Mouse (Mus musculus) liver, adult 2 months (tissue): ENCODE measurements around the gene Arhgap44. TPM values are rescaled to one million over a fixed set of nuclear protein-coding genes. Genes with fewer than 3 reads are reported as not detected.

Source experiments
- DNase-seq: peaks from one replicate; pipeline ENCODE4 v3.0.0-alpha.2; 2011; ENCODE audit warnings: low read depth, low spot score; ENCODE audit errors: extremely low read depth
- H3K27ac ChIP-seq: fragments of 200-500 bp; replicated peaks from 2 replicates; pipeline ENCODE4 v1.5.1; 2012; ENCODE audit warnings: low read depth, mild to moderate bottlenecking, control low read depth, inconsistent platforms, low read length; ENCODE audit not compliant: insufficient read depth
- H3K27me3 ChIP-seq: fragments of 200-500 bp; 2 replicates; pipeline ENCODE4 v1.6.1; 2012; ENCODE audit warnings: mild to moderate bottlenecking, moderate library complexity, low read length, inconsistent platforms; ENCODE audit not compliant: control insufficient read depth, insufficient read depth
- H3K36me3 ChIP-seq: fragments of 200-500 bp; 2 replicates; pipeline ENCODE4 v1.6.1; 2012; ENCODE audit warnings: low read length, inconsistent platforms; ENCODE audit not compliant: control insufficient read depth, insufficient read depth
- H3K4me1 ChIP-seq: fragments of 200-500 bp; 2 replicates; pipeline ENCODE4 v1.6.1; 2011; ENCODE audit warnings: low read length; ENCODE audit not compliant: control insufficient read depth, insufficient read depth
- H3K4me3 ChIP-seq: fragments of 200-500 bp; 2 replicates; pipeline ENCODE4 v1.5.1; 2011; ENCODE audit warnings: low read depth, mild to moderate bottlenecking, control low read depth, low read length, moderate library complexity; ENCODE audit not compliant: insufficient read depth
- H3K79me2 ChIP-seq: fragments of 200-500 bp; 2 replicates; pipeline ENCODE4 v1.6.1; 2012; ENCODE audit warnings: inconsistent platforms, mild to moderate bottlenecking, low read length, moderate library complexity; ENCODE audit not compliant: control insufficient read depth, insufficient read depth
- H3K9ac ChIP-seq: fragments of 200-500 bp; 2 replicates; pipeline ENCODE4 v1.6.1; 2012; ENCODE audit warnings: low read depth, mild to moderate bottlenecking, control low read depth, inconsistent platforms, low read length
- CTCF ChIP-seq: fragments of 200-500 bp; IDR thresholded peaks from 2 replicates; pipeline ENCODE4 v1.5.1; 2011; ENCODE audit warnings: low read depth, low read length, control low read depth
- POLR2A ChIP-seq: fragments of 200-500 bp; IDR thresholded peaks from 2 replicates; pipeline ENCODE4 v1.6.1; 2011; ENCODE audit warnings: low read length, control low read depth; ENCODE audit not compliant: insufficient read depth; ENCODE audit errors: extremely low read depth
- WGBS: fragments of 180-500 bp; shearing (Covaris S2); methylation state at CpG from one replicate; pipeline ENCODE4 v1.1.7; 2018; 5-methylcytosine and 5-hydroxymethylcytosine counted together
- polyA plus RNA-seq: library from polyadenylated mRNA; depleted of rRNA; stranded (reverse); fragments of >200 nt; gene quantifications from 2 replicates; pipeline ENCODE4 v1.2.3, GENCODE M21; 2012; rRNA removed
- total RNA-seq: library from RNA; depleted of rRNA; stranded (reverse); fragments of >200 nt; gene quantifications from 2 replicates; pipeline ENCODE4 v1.2.3, GENCODE M21; 2014; rRNA removed

Arhgap44 gene
- total RNA-seq (0.60 and 0.65 TPM in 2 replicates), polyA plus RNA-seq (0.47 and 0.64 TPM in 2 replicates)

- Histone ChIP-seq H3K4me1 (peaks cover 5% of the 10 kb centered on the region), H3K79me2 (no peaks in the 10 kb centered on the region), H3K27me3 (no peaks in the 10 kb centered on the region), H3K4me3 (peak within 1 kb of the TSS; percentile 82), H3K9ac (peak within 1 kb of the TSS; percentile 82), H3K36me3 (no peaks in the 10 kb centered on the region), H3K27ac (no peak within 1 kb of the TSS)
- under 1% methylated on average over 27 of the region's 27 CpGs for WGBS
- TF ChIP-seq CTCF (no peak), POLR2A (no peak)
- peak; percentile 4 for DNase-seq
These were observed at the start of gene Arhgap44 for GRCm38 (mm10) chr11:65162767-65163120. Gene Arhgap44, minus strand, starts transcription at chr11:65162961.

- H3K79me2 ChIP-seq, result no peaks in the 10 kb centered on the region
- no peak for DNase-seq
- TF ChIP-seq CTCF (no peak), POLR2A (no peak)
- H3K27ac ChIP-seq, result no peak overlapping the region
- H3K27me3 ChIP-seq, result no peaks in the 10 kb centered on the region
- 69% methylated on average over 6 of the region's 6 CpGs for WGBS
- H3K36me3 ChIP-seq, result no peaks in the 10 kb centered on the region
- H3K4me1 ChIP-seq, result no peaks in the 10 kb centered on the region
- no peak overlapping the region for H3K4me3 ChIP-seq
- no peak overlapping the region for H3K9ac ChIP-seq
These were observed 48.9 kb upstream of the Arhgap44 start for GRCm38 (mm10) chr11:65211701-65212100.

GRCm38 (mm10) chr11:65209441-65209840 is 46.7 kb upstream of the Arhgap44 start:
- Histone ChIP-seq H3K4me1 (no peaks in the 10 kb centered on the region), H3K36me3 (no peaks in the 10 kb centered on the region), H3K27ac (no peak overlapping the region), H3K4me3 (no peak overlapping the region), H3K27me3 (no peaks in the 10 kb centered on the region), H3K9ac (no peak overlapping the region), H3K79me2 (no peaks in the 10 kb centered on the region)
- 42% methylated on average over 6 of the region's 6 CpGs for WGBS
- DNase-seq, result no peak
- TF ChIP-seq CTCF (no peak), POLR2A (no peak)

DNA sequence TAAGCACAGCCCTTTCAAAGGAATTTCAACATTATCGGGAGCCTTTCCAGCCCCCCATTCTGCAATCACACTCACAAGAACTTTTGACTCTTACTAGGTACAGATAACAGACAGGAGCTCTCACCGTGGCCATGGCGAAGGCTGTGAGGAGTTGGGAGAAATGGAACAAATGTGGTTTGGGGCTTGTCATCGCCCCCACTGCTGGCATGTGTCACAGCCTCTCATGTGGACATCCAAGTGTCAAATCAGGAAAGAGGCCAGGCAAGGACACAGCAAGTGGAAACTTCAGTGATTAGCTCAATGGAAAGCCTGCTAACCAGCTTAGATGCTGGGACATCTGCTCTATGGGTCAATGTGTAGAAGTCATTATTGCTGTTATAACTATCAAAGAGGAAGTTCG is 42.5 kb upstream of the Arhgap44 start:
- H3K36me3 ChIP-seq, result no peaks in the 10 kb centered on the region
- 73% methylated on average over 5 of the region's 5 CpGs for WGBS

GRCm38 (mm10) chr11:65204651-65205050 is 41.9 kb upstream of the Arhgap44 start:
- 83% methylated on average over 13 of the region's 13 CpGs for WGBS

More for the DNA sequence above, 42.5 kb upstream of the Arhgap44 start:
- Histone ChIP-seq H3K9ac (no peak overlapping the region), H3K4me1 (no peaks in the 10 kb centered on the region), H3K4me3 (no peak overlapping the region), H3K79me2 (no peaks in the 10 kb centered on the region), H3K27me3 (no peaks in the 10 kb centered on the region), H3K27ac (no peak overlapping the region)
- DNase-seq, result no peak
- TF ChIP-seq CTCF (no peak), POLR2A (no peak)

DNA sequence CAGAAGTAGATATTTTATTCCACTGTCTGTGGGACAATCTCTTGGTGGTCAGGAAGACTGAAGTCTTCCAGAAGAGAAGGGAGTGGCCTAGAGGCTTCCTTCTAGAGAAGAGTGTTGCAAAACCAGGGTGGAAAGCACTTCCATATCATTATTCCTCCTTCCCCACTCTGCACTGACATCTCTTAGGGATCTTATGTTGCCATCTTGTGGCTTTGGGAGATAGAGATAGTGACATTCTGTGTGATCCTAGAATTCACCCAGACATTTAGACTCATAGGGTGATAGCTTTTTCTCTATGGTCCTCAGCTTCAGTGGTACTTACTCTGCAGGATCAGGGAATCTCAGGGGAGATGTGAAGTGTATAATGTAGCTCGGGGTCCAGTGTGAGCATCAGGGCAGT is 40.3 kb upstream of the Arhgap44 start:
- no peak overlapping the region for H3K4me3 ChIP-seq
- H3K9ac ChIP-seq, result no peak overlapping the region
- WGBS, result 75% methylated on average over 1 of the region's 1 CpGs
- no peak for DNase-seq
- H3K36me3 ChIP-seq, result no peaks in the 10 kb centered on the region
- 0 out of 2 replicates have a peak, but pooled peaks cover 2% of the 10 kb centered on the region for H3K27me3 ChIP-seq
- H3K4me1 ChIP-seq, result no peaks in the 10 kb centered on the region
- H3K27ac ChIP-seq, result no peak overlapping the region
- TF ChIP-seq POLR2A, result no peak
- no peak for TF ChIP-seq CTCF
- H3K79me2 ChIP-seq, result no peaks in the 10 kb centered on the region

More at GRCm38 (mm10) chr11:65204651-65205050, 41.9 kb upstream of the Arhgap44 start:
- no peak for DNase-seq
- Histone ChIP-seq H3K27ac (no peak overlapping the region), H3K36me3 (no peaks in the 10 kb centered on the region), H3K79me2 (no peaks in the 10 kb centered on the region), H3K4me1 (no peaks in the 10 kb centered on the region), H3K27me3 (no peaks in the 10 kb centered on the region), H3K9ac (no peak overlapping the region), H3K4me3 (no peak overlapping the region)
- TF ChIP-seq POLR2A, result no peak
- TF ChIP-seq CTCF, result no peak
